Mouse (Mus musculus) monocyte, adult 2 months (primary cell): ENCODE results near the gene Prss12.
"Not testable (repeated sequence)": the region's sequence is repeated elsewhere in the genome, so short reads cannot be mapped to it uniquely, and the experiment has no call there.

ENCODE experiments used
- DNase-seq, 2 experiments: peaks; one replicate each; pipeline ENCODE4 v3.0.0; 2022; ENCODE audit warnings: low spot score in 2 of 2, low read depth in 1 of 2

The Prss12 gene

GRCm38 (mm10) chr3:123476833-123477232 is 30.1 kb downstream of the Prss12 start:
- DNase-seq: no peak

- no peak for DNase-seq
These were observed 34.6 kb downstream of the Prss12 start for GRCm38 (mm10) chr3:123481266-123481665.

DNA sequence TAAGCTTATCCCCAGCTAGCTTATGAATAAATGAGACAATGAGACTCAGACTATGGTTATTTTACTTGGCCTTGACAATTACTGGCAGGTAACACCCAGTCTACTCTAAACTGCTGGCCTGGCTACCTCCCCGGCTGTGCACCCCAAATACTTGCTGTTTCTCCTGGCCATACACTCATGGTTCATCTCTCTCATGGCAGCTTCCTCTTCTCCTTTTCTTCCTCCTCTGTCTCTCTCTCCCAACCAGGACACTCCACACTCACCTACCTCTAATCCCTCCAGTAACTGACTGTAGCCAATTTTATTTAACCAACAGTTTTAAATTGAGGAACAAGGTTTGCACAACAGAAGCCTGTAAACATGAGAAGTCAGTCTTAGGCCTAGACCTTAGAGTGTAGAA is 45.1 kb downstream of the Prss12 start:
- no peak for DNase-seq

- DNase-seq: no peak
These were observed 46.5 kb downstream of the Prss12 start for GRCm38 (mm10) chr3:123493163-123493562.

GRCm38 (mm10) chr3:123495088-123495487 is 48.4 kb downstream of the Prss12 start:
- DNase-seq: no peak

GRCm38 (mm10) chr3:123498787-123499186 is 52.1 kb downstream of the Prss12 start:
- DNase-seq: no peak

- not testable (repeated sequence) for DNase-seq
These were observed 55.1 kb downstream of the Prss12 start for GRCm38 (mm10) chr3:123501798-123502197.

GRCm38 (mm10) chr3:123503943-123504342 is 57.2 kb downstream of the Prss12 start:
- DNase-seq: no peak

GRCm38 (mm10) chr3:123504783-123505182 is 58.1 kb downstream of the Prss12 start:
- no peak for DNase-seq

DNA sequence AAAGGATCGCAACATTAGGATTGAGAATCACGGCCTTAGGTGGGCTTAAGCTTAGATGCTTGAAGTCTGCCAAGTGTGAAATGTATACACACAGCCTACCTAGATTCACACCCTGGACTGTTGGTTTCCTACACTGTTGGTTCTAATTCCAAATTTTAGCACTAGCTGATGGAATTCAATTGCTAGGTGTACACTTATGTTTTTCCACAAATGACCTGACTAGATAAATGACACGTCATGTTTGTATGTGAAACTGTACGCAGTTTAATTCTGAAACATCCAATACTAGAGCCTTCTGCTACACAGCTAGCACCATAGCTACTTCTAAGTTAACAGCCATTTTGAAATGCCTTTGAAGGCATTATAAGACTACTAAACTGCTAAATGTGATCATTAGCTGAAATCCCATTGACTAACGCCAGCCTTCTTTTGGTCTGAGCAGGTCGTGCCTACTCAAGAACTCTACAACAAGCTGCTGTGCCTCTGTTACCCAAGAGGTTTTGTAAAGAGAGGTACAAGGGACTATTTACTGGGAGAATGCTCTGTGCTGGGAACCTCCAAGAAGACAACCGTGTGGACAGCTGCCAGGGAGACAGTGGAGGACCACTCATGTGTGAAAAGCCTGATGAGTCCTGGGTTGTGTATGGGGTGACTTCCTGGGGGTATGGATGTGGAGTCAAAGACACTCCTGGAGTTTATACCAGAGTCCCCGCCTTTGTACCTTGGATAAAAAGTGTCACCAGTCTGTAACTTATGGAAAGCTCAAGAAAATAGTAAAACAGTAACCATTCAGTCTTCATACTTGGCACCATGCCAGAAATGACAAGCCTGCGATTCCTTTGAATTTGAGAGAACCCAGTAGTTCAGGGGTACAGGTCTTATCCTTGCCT is 59.3 kb downstream of the Prss12 start:
- no peak for DNase-seq

DNA sequence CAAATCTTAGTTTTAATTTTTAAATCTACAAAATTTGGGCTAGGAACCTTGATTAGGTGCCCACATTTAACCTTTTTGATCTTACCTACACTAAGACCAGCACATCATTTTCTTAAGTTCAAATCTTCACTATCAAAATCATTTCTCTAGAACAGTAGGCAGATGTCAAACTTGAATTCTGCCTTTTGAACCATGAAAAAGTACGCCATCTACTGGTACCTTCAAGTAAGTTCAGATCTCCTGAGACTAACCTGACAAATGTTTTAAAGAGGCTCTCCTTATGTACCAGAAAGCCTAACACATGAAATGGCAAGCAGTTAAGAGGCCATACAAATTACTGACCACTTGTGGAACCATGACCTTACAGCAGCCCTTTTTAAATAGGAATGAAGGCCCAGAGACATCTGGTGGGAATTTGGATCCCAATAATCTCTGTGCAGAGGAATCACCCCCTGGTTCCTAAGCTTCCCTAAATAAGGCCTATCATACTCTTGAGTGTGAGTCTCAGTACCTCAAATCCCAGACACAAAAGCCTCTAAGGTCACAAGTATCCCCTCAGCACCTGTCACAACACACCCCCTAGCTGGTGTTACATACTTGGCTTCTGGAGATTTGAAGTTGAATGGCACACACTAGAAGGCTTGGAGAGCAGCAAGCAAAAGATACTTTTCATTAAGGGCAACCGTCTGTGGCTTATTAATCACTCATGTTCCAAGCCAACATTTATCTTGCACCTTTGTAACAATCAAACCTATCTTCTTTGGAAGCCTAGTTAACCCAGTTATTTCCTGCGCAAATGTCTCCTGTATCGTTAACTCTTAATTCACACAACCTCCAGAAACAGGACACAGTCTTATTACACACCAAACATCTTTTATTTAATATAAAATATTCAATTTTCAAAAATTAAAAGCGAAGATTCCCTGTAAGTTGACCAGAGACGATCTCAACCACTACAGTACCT is 60.3 kb downstream of the Prss12 start:
- DNase-seq: no peak

DNA sequence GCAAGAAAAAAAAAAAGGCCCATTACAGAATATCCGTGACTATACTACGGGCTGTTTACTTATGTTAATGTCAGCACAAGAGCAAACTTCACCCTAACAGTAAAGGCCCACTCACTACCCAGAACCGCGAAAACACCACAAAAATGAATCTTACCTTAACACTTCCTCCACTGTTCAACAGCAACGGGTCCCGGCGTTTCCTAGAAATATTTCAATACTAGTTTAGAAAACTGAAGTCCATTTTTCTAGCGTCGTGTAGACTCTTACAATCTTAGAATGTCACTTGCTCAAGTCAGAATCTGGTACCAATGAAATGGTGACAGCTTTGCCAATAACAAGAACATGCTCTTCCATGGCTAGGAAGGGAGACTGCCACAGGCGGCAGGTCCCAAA is 60.9 kb downstream of the Prss12 start:
- DNase-seq: no peak

DNA sequence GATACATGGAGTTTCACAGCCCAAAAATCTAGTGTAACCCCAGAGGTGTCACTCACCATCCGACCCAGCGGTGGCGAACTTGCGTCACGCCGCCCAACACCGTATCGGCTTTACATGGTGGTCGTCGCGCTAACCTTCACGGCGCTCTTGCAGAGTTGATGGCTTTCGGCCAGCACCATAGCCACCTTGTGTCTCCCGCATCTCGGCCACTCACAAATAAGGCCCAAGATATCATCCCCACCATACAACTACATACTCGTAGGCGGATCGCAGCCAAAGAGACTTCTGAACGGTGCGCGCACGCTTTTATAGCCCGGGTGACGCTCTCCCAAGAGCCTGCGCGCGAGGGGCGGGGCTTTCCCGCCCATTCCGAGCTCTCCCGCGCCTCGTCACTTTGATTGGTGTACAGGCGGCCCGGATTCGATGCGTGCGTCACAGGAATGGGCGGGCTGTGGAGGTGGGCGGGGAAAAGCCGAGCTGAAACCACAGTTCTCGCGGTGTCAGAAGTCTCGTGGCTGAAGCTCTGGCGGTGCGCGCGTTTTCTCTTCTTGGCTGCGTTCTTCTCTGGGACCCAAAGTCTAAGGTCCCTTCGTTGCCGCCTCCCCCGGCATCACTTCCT is 61.5 kb downstream of the Prss12 start:
- DNase-seq: peak; percentile 99

GRCm38 (mm10) chr3:123508675-123509376 is 62.1 kb downstream of the Prss12 start:
- DNase-seq: no peak

DNA sequence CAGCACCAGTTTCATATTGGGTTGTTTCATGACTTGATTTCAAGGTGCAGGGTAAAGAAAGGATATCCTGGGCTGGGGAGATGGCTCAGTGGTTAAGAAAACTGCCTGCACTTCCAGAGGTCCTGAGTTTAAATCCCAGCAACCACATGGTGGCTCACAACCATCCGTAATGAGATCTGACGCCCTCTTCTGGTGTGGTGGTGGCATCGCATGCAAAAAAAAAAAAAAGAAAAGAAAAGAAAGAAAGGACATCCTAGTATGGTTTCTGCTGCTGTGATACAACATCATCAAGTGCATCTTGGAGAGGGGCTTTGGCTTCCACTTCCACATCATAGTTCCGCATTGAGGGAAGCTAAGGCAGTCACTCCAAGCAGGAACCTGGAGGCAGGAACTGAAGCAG is 65.1 kb downstream of the Prss12 start:
- DNase-seq: no peak

DNA sequence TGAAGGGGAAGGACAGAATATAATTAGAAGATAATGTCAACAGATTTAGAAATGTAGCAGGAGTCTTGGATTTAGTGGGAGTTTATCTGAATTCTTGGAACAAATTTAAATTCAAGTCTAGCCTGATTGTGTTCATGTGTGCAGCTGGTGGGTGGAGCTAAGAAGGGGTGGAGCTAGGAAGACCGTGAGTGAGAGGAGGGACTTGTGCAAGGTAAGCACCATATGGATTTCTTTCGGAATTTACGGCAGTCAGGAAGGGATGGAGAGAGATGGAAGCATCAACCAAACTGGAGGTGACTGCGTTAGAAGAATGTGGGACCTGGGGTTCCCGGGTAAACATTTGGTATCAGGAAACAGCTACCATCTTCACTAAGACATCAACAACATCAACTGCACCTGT is 68.2 kb downstream of the Prss12 start:
- no peak for DNase-seq

GRCm38 (mm10) chr3:123515600-123516359 is 69.1 kb downstream of the Prss12 start:
- no peak for DNase-seq

DNA sequence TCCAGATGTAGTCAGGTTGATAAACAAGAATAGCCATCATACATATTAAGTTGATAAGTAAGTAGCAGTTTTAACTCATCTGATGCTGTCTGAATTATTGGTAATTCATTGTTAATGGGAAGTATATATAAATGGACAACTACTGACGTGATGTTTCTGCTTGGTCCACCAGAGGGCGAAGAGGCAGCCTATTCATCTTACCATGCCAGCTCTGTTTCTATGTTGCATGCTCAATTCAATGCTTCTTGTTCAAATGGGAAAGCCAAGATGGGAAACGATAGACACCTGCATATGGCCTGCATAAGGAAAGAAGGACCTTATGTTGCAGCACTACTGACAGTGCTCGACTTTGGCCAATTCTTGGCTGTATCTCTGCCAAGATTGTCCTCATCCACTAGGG is 70.1 kb downstream of the Prss12 start:
- DNase-seq: no peak

- no peak for DNase-seq
These were observed 79.8 kb downstream of the Prss12 start for GRCm38 (mm10) chr3:123526313-123527067.
